7 mouse cellular contexts compared by ENCODE assay signal in genomic region chr1:127625577-127626362, GRCm38 (mm10). TPM values are rescaled to one million over a fixed set of nuclear protein-coding genes. Genes with fewer than 3 reads are reported as not detected.
DNase-seq lines count a peak whose midpoint lies in the region.

No protein-coding gene starts in this region.

- peak; percentile 53 for DNase-seq in 416B (ENCODE audit: low read depth)
- DNase-seq in CD8-positive naive resting alpha-beta T cell, adult 2 months (ENCODE audit: low read depth in 2 of 2, low spot score in 2 of 2): peak; percentile 22 to 36
- DNase-seq in induced T-regulatory cell, adult 2 months (ENCODE audit: low read depth): peak; percentile 78
- DNase-seq in lung, postnatal 25 days (ENCODE audit: low spot score): peak; percentile 43
- peak; percentile 66 for DNase-seq in thymus, postnatal 14 days
- DNase-seq in urinary bladder, adult 2 months (ENCODE audit: low spot score): no peak
- no peak for DNase-seq in adrenal gland, postnatal 25 days

RNA-seq across cellular contexts. Expression of gene Tmem163, which starts 53.6 kb away (rescaled TPM):
- polyA plus RNA-seq in urinary bladder, adult 2 months (2012; rRNA removed): 0.18 and 0.21 TPM in 2 replicates
- total RNA-seq in adrenal gland, postnatal 25 days (2021): not detected in 2 replicates

Comparison
In these comparisons a context has a peak if more than half of its experiments do, and no peak if none do; other contexts are left out.
1. DNase-seq: peak in 416B (single experiment), CD8-positive naive resting alpha-beta T cell, adult 2 months (2 of 2), induced T-regulatory cell, adult 2 months (single experiment), lung, postnatal 25 days (single experiment) and thymus, postnatal 14 days (single experiment); none in urinary bladder, adult 2 months (single experiment) and adrenal gland, postnatal 25 days (single experiment).